Mouse (Mus musculus) common myeloid progenitor, adult 5-6 weeks (primary cell): ENCODE measurements around the gene Bzw2. TPM values are rescaled to one million over a fixed set of nuclear protein-coding genes. Genes with fewer than 3 reads are reported as not detected.
A peak's percentile ranks its signal among the peaks of the same experiment; 100 is the strongest.

ENCODE experiments used
- ATAC-seq: replicated peaks from 2 replicates; pipeline ENCODE4 v1.8.0; 2016; ENCODE audit warnings: low read depth, mild to moderate bottlenecking, moderate TSS enrichment, inconsistent platforms; ENCODE audit not compliant: poor library complexity, severe bottlenecking
- total RNA-seq: library from RNA; stranded (forward); fragments of 200-1000, 187-1606 nt; gene quantifications from 2 replicates; pipeline ENCODE4 v1.2.3, GENCODE M21; 2017

The Bzw2 gene
- total RNA-seq, 1 experiment from 2014 or later = 152 TPM

DNA sequence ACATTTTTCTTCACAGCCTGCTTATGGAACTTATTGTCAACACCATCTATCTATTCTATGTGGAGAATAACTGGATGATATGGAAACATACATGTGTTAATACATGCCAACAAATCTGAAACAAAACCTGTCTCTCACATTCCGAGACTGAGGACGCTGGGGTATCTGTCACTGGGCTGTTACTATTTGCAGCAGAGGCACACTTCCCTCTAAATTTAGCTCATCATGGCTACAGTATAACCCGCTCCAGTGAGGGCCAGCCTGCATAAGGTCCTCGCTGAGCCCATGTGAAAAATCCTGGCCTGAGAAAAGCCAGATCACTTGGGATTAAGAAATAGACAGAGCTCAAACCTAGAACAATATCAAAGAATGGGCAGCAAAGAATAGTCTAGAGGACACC, 20.7 kb downstream of the Bzw2 start:
- ATAC-seq = no peak

DNA sequence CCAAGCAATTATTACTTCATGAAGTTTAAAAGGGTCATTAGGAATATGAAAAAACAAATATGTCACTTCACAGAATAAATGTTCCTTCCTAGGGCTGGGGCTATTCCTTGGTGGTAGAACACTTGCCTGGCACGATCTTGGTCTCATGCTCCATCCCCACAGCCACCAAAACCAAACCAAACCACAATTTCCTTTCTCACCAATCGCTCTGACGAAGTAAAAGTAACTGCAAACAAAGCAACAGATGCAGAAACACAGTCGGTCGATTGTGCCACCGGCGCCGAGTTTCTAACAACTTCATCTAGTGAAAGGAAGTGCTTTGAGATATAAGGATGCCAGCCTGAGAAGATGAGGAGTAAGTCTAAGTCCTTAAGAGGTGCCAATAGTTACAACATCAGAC, 21.6 kb downstream of the Bzw2 start:
- peak; percentile 66 for ATAC-seq

DNA sequence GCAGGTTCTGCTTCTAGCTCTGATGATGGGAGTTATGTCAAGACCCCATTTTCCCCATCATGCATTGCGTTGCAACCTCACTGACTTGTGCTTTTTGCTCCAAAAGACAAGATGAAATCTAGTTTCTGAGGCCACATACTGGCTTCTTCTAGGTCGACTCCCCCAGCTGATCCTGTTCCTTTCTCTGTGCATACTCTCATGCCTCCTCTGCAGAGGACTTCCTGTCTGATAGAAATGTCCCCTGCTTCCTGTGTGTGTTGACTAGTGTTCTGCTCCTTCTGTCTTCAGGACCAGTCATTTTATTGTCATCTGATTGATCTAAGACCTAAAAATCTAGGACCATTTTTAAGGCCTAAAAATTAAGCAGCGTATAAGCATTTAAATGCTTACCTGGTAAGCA, 22.5 kb downstream of the Bzw2 start:
- ATAC-seq = no peak

DNA sequence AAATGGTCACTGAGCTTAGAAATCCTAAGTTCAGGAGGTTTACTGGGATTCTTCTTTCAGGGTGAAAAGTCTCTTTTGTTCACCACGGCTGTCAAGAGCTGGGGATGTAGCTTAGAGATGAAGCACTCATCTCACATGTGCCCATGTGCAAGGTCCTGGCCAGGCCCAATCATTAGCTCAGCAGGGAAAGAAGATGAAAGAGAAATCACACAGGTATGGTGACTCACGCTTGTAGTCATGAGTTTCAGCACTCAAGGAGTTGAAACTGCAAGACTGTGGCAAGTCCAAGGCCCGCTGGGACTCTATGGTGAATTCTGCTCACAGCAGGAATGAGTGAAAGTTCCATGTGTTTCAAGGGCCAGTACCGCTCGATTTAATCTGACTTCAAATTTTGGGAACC, 23.8 kb downstream of the Bzw2 start:
- no peak for ATAC-seq

DNA sequence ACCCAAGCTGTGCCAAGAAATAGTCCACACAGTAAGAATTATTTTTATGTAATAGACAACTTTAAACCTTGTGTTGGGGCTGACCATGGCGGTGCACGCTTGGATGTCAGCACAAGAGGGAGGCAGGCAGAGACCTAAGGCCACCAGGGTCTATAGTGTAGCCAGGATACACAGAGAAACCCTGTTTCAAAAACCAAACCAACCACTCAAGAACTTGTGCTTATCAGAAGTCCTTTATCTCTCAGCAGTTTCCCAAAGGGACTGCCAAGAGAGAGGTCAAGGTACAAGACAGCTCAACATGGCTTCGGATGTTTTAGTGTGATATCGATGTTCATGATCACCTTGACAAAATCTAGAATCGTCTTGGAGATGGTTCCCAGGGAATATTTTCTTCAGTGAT, 24.3 kb downstream of the Bzw2 start:
- ATAC-seq = no peak

DNA sequence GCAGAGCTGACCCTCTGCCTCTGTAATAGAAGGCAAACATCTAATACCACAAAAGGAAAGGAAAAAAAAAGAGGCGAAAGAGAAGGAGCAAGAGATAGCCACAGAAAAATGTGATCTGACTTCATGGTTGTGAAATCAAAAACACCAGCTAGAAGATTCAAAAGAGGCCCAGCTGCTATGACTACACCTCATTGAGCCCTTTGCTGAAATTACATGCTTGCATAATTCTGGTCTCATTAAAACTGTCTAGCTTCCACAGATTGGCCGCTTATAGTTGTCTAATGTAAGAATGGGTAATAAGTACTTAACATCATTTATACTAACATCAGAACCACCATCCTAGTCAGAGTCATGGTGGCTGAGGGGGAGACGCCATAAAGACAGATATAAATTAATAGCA, 25.2 kb downstream of the Bzw2 start:
- no peak for ATAC-seq

DNA sequence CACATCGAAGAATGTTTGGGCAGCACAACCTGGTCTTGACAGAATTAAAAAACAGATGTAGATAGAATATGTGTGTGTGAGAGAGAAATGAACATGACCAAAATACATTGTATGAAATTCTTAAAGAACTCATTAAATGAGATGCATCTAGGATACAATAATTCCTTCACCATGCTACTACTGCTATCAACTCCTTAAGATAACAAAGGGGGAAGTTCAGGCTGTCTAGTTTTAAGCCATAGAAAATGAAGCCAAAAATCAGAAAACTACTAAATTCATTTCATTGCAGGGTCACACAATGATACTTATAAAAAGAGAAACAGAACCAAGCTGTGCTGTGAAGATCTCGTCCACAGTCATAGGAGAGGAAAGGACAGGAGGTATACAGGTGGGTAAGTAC, 25.6 kb downstream of the Bzw2 start:
- ATAC-seq = no peak

DNA sequence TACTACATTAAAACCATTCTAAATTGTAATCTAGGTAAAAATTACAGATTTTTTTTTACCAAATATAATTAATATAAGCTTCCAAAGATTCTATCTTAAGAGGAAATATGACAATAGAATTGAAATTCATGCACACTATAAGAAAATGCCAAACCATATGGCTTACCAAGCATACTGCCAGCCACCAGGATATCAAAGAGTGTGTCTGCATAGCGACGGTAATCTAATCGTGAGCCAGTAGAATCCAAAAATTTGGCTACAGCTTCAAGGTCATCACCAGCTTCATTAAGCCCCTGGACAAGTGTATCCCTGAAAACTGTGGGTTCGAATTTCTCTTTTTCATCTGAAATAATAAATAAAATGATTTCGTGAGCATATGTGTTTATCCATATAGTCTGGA, 28.1 kb downstream of the Bzw2 start:
- no peak for ATAC-seq

DNA sequence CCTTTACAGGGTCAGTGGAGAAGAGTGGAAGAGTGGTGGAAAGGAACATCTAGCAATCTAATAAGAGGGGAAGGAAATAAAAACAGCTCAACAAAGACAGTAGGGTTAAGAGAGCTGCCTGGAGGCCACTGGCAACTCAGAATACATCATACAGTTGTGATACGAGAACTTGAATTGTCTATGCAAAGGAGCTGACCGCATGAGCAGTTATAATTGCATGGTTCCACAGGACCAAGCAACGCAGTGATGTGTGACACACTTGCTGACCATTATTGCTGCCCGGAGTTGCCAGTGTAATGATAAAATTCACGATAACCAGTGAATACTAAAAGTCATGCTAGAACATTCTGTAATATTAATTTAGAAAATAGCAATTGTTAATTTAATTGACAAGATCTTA, 31.8 kb downstream of the Bzw2 start:
- no peak for ATAC-seq

DNA sequence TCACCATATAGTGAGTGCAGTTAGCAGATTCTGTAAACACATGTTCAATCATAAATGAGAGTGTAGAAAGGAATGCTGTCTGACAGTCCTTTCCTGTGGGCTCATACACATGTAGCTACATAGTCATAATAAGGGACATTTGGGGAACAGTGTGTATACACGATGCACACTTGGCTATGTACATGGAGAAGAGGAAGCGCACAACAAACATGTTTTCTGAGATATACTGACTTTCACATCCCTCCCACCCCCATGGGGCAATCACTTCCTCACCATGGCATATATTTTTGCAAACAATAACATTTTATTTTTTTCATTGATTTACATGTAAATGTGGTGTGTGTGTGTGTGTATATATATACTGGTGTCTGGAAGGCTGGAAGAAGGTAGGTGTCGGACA, 38.6 kb downstream of the Bzw2 start:
- ATAC-seq = peak; percentile 29; the same call in 1 of the 2 replicates

DNA sequence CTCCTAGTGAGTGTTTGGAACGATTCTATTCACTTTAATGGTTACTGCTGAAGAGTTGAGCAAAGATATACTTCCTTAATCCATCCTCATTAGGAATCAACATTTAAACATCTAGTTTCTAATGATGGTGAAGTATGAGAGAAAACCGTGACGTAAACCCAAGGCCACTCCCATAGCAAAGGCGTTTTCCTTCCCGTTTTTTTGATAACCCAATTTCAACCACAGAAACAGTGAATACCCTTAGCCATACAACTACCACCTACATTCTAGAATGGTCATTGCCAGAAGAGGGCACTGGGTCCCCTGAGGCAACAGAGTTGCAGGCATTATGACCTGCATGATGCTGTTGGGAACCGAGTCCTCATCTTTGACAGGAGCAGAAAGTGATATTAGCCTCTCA, 40.7 kb downstream of the Bzw2 start:
- no peak for ATAC-seq

DNA sequence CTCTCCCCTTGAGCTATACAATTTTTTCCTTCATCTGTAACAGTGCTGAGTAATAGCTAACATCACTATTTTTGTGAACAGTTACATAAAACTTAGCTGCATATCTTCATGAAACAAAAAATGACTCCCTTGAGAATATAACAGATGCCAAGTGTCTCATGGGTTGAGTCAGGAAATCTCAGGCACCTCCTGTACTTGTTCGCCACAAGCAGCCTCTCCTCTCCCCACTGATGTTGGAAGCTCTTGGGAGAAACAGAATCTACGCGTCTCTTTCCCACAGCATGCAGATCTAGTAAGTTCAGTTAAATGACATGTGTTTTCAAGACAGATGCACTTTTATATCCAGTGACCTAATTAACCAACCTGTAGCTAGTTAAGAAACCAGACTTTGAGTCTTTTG, 45.8 kb downstream of the Bzw2 start:
- ATAC-seq = no peak

DNA sequence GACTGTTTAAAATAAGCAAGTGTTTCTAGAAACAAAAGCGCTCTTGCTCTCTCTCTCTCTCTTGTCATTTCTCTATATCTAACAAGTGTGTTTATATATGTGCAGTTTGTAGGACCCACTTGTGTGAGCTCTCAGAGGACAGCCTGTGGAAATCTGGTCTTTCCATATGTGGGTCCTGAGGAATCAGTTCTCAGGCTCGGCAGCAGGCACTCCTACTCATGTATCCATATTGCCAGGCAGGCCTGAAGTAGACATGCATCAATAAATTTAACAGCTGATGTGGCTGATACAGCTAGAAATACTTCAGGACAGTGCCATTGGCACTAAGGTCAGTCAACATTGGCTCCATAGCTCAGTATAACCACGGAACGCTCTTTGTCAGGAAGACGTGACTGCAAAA, 46.8 kb downstream of the Bzw2 start:
- ATAC-seq = no peak

DNA sequence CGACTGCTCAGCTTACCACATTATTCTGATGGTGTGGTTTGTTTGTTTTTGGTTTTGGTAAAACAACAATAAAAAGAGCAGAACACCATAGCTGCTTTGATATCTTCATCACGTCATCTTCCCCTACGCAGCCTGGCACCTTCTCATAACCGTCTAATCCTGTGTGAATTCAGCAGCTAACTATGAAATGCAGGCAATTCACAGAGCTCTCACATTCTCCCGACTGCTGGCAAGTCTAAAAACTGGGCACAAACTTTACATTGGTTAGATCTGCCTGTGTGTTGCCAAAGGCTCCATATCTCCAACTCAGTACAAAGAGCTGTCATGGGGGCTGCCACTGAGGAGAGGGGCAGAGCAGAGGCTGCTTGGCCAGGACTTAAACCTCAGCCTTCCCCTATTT, 47.4 kb downstream of the Bzw2 start:
- ATAC-seq = no peak

DNA sequence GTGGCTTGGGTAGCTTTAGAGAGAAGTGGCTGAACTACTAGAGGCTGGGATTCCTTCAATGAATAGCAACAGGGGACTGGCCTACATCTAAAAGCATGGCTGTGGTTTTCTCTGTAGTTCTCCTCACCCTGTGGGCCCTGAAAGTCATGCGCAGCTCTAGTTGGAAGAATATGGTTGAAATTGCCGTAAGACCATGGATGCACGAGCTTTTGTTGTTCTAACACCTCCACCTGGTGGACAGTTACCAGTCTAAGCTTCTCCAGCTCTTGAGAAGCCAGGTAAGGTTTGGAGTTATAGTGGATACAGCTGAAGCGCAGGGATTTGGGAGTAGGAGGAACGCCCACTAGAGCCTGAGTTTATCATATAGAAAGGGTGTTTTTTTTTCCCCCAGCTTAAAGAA, 49.4 kb downstream of the Bzw2 start:
- no peak for ATAC-seq

DNA sequence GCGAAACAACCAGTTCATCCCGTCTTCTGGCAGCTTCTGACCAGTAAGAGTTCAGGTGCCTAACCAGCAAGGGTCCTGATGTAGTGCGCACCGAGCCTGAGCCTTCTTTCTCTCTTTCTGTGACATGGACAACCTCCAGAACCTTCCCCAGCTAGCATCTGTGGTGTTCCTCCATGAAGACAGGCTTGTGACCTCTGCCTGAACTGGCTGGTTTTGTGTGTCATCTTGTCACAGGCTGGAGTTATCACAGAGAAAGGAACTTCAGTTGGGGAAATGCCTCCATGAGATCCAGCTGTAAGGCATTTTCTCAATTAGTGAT, 54.3 kb downstream of the Bzw2 start:
- no peak for ATAC-seq

DNA sequence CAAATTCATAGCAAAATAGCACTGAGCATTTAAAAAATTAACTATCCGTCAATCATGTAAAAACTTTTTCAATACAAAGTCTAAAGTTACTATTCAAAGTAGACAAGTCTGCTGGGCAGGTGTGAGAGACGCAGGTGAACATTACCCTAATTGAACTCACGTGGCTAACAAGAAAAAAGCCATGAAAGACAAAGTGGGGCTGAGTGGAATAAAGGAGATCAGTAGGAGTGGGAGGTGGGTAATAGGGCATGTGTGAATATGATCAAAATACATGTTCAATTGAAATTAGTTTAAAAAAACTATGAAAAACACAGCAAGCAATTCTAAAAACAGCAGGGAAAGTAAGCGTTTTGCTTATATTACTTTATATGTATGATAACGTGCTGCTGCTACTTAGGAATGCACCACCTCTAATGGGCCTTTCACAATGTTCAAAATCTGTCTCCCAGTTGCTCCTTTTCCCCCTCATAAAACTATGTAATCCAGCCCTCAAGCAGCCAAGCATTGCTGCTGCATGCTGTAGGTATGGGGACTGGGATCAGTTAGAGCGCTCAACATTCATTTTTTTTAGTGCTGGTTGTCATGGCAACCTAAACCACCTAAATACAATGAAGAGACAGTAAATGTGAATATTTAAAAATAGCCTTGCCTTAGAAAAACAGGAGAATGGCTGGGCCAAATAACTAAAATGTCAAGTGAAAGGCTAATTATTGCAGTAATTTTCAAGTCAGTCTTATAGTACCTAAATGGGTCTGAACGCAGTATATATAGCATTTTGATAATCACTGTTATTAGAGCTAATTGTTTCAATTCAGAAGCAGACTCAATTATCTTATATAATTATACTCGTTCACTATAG, 54.9 kb downstream of the Bzw2 start:
- ATAC-seq = no peak

DNA sequence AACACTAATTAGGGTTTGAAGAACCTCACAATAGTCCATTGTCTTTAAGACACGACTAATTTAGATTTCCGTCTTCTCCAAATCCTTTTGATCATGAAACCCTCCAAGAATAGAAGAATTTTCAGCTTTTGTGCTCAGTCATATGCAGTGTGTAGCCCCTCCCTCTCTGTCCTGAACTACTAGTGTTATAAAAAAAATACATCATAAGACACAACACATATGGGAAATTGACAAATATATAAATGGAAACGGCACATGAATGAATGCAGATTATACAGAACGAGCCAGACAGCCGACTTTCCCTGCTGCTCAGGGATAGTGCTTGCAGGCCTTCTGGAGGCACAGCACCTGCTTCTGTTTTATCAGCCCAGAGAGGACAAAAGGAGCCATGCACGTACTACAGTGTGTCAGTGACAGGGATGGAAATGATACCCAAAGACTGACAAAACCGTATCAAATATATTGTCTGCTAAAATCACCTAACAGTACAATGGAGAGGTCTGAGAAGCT, 62.5 kb downstream of the Bzw2 start:
- ATAC-seq = no peak

DNA sequence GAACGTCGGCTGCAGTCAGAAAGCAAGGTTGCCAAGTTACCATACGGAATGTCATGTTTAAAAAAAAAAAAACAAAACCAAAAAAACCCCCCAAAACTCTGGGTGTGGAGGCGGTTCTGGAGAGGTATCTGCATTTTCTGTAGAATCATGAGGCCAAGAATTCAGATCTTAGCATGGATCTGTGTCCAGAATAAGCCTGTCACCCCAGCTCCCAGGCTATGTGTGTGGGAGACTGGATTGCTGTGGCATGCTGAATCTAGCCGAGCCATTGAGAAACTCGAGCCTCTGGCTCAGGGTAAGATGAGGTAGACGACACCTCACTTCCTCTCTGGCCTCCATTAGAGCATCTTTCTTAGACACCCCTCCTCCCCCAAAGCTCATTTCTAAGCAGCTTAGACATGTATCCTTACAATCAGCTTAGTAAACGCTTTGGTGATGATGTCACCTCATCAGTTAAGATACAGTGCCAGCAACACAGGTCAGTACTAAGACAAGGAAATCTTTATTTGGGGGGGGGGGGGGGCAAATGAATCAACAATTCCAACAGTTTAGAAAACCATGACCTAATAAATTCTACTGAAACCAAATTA, 64.7 kb downstream of the Bzw2 start:
- ATAC-seq = no peak

DNA sequence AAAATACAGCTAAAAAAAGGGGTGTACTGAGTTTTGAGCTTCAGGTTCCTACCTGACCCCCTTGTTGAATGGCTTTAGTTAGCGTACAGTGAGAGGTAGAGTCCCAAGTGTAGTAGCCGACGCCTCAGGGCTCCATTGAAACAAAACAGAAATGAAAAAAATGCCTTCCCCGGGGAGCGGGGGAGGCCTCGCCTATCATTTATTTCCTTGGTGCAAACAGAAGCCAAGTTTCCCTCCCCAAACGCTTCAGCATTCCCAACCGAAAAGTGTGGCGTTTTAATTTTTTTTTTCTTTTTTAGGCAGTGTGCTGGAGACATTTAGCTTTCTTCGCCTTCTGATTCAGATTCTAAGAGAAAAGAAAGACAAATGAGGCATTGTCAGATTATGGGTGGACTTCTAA, 65.9 kb downstream of the Bzw2 start:
- ATAC-seq = no peak

DNA sequence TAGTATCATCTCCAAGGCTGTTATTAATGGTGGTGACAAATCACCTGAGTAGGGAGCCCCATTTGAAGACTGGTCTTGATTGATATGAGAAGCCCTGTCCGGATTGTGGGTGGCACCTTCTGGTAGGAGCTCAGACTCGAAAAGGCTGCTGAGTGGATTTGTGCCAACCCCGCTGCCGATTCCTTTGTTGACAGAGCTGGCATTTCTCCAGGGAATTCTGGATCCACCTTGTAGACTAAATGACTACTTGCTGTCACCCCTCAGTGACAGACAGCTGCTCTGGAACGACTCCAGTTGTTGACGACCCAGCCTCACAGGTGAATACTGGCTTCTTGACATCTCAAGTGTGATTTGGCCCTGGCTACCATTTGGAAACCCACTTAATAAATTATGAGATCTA, 68.7 kb downstream of the Bzw2 start:
- ATAC-seq = no peak

DNA sequence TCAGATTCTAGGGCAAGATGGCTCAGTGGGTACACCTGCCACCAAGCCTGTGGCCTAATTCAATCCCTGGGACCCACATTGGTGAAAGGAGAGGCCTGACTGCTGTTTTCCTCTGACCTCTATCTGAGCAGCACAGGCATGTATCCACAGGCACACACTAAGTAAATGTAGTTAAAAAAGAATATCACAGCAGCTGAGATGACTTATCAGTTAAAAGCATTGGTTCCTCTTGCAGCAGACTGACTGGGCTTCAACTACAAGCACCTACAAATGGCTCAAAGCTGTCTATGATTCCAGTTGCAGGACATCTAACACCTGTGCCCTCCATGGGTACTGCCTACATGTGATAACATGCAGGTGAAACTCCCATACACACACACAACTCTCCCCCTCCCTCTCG, 69.1 kb downstream of the Bzw2 start:
- 0 out of 2 replicates have a peak, but pooled peaks have one; percentile 25 for ATAC-seq
